Mouse (Mus musculus) G1E-ER4 (cell line): Measurements from ENCODE around the gene Nol9. TPM values are rescaled to one million over a fixed set of nuclear protein-coding genes. Genes with fewer than 3 reads are reported as not detected.

Source experiments
- GATA1 ChIP-seq: IDR thresholded peaks from one replicate; pipeline ENCODE4 v1.8.0; 2012; ENCODE audit warnings: low read length, inconsistent platforms
- polyA plus RNA-seq: library from polyadenylated mRNA; stranded (reverse); fragments of >175 nt; gene quantifications from 2 replicates; pipeline ENCODE4 v1.2.3, GENCODE M21; 2012

The Nol9 gene
- polyA plus RNA-seq, 1 experiment, result 93.4 TPM

DNA sequence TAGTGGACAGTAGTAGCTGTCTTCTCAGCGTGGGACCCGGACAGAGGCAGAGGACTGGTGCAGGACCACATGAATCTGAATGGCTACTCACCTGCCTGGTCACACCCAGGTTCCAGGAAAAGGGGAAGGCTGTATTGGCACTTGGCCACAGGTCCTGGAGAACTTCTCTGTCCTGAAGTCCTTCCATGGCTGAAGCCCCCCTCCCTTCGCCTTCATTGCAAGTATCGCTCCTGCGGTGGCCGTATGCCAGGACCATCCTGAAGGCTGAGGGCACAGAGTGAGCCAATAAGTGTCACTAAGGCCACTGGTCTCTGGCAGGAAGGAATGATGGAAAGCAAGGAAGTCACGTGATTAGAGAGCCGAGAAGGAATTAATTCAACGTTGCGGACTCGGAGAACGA, 55.1 kb downstream of the Nol9 start:
- no peak for TF ChIP-seq GATA1

DNA sequence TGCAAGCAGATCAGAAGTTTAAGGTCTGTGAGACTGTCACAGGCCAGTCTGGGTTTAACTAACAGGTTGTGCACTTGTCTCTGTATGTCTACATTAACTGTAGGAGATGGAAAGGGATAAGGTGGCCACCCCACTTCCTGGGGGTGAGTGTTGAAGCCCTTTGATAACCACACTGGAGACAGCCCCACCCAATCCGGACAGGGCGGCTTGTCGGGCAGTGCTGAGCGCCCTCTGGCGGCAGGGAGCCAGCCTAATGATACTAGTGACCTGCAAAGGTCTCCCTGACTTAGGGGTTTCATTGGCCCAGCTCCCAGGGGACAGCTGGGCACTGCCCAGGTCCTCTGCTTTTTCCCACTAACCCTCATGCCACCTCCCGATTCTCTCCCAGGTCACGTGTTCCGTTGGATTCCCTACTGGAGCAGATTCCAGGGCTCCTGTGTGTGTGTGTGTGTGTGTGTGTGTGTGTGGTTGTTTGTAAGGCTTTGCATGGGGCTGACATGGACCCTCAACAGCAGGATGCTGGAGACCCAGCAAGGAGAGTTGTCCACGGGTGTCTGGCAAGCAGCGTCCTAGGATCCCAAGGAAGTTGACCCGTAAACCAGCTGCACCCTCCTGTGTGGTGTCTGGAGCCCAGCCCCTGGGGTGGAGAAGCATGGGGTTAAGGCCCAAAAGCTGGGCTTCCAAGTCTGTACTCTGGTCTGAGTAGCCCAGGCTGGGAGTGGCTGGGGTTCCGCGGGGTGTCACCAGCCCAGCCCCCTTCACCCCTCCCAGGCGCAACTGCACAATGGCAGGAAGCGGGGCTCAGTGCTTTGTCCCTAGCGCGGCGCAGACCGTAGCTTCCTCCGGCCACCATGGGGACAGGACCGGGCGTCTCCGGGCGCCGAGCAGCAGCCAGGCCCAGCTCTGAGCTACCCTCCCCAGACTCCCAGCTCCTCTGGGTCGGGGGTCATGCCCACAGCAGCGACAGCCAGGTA, 57.1 kb downstream of the Nol9 start:
- peak; percentile 7 for TF ChIP-seq GATA1

DNA sequence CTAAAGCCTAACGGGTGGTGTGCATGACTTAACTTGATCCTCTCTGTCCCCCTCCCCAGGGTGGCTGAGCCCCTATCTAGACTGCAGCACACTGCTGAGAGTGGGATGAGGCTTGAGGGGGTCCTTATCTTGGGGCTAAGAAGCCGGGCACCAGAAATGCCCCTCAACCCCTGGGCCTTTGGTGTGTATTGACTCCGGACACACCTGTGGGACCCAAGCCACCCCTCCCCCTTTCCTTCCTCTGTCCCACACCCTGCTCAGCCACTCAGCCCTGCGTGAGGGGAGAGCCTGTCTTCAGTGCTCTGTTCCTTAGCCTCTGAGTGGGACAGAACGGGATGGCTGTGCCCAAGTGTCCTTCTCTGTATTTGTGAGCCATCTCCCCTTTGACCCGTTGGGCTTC, 57.8 kb downstream of the Nol9 start:
- TF ChIP-seq GATA1, result no peak

DNA sequence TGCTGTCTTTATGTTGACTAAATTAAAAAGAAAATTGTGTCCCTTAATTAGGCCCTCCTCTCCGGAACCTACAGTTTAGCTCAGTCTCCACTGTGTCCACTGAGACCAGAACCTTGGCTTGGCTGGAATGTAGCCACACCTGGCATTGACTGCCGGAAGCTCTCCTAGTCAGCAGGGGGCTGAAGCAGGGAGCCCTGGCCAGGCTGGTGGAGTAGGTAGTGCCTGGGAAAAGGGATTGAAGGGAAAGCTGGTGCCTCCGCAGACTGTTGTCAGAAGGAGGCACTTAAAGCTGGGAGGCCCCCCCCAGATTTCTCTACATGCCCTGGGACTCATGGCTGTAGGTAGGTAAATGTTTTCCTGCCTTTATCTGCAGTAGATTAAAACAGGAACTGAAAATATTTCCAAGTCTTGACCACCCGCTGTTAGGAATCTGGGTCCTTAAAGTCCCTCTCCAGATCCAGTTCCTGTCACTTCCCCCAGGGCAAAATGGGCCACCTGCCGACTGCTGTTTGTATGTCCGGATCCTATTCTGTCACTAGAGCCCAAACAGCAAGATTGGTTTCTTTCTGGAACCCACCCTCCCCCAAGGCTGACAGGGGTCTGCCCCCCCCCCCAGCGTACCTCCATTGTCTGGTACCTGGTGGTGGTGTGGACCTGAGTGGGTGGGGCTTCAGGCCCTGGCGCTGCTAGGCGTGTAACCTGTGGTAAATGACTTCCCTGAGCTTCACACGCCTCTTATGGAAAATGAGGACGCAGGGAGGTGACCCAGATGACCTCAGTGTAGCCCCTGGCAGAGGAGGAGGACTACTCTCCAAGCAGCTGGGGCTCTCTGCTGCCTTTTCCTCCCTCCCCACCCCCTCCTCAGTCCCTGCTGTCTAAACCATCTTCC, 59.0 kb downstream of the Nol9 start:
- TF ChIP-seq GATA1, result no peak

DNA sequence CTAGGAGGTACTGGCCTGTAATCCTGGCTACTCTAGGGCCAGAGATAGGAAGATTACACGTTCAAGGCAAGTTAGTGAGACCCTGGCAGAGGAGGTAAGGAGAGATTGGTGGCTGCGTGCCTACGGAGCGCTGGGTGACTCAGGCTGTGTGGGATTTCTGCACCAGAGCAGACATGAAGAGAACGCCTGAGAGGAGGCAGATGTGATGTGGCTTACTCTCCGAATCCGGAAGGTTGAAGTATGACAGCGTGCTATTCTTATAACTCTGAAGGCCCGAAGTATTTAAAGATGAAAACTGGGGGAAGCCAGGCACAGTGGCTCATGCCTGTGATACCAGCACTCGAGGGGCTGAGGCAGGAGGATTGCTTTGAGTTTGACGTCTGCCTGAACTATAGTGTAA, 61.4 kb downstream of the Nol9 start:
- TF ChIP-seq GATA1, result no peak

DNA sequence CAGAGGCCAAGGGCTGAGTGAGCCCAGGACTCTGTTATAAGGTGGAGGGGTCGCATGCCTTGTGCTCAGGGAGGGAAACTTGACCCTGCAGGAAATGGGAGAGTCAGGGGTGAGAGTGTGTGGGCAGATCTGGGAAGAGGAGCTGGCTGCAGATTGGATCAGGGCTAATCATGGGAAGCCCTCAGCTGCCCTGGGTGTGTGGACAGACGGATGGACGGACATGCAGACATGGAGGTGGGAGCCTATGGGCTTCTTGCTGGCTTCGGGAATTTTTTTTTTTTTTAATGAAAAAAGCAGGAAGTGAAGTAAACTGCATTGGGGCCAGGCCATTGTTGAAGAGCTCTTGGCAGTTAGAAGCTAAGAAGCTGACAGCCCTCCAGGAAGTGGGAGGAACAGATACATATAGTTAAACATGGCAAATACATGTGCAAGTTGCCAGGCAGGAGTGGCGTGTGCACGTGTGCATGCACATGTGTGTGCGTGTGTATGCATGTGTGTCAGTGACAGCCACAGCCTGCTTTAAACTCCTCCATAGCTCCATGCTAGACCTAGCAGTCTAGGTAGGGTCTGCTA, 62.0 kb downstream of the Nol9 start:
- no peak for TF ChIP-seq GATA1

DNA sequence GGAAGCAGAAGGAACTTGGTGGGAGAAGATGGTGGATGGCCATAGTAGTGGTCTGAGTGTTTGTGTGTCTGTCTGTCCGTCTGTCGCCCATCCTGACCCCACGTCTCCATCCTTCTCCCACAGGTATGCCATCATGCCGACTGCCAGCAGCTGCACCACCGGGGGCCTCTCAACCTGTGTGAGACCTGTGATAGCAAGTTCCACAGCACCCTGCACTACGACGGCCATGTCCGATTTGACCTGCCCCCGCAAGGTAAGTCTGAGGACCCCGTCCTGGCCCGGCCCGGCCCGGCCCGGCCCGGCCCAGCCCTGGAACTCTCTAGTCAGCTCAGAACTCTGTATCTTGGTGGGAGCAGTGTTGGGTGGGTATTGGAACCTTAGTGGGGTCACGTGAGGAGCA, 62.8 kb downstream of the Nol9 start:
- TF ChIP-seq GATA1, result no peak

DNA sequence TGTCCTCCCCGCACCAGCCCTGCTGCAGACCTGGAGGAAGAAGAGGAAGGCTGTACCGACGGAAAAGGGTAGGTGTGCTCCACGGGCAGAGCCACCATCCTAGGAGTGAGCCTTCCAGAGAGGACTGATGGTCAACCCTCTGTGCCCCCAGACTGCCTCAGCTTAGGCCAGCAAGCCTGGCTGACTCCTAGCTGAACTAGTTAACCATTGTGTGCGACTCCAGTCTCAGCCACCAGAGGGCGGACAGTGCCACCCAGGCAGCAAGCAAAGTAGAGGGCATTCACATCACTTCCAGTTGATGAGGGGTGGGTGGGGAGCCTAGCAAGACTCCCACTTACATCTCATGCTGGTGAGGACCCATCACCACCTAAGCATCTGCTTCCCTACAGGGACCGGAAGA, 63.9 kb downstream of the Nol9 start:
- TF ChIP-seq GATA1, result no peak

DNA sequence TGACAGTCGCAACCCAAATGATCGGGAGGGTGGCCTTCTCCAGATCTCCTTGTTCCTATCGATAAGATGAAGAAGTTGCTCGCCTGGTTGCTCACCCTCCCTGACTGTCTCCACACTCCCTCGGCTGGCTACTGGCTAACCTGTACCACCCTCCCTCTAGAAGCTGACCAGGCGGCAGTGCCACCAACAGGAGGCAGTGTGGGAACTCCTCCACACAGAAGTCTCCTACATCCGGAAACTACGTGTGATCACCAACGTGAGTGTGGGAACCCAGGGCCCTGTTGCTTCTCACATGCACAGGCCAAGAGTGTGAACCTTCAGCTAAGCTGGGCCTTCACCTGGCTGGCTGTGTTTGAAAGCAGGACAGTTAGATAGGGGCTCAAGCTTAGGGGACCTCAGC, 67.6 kb downstream of the Nol9 start:
- no peak for TF ChIP-seq GATA1

DNA sequence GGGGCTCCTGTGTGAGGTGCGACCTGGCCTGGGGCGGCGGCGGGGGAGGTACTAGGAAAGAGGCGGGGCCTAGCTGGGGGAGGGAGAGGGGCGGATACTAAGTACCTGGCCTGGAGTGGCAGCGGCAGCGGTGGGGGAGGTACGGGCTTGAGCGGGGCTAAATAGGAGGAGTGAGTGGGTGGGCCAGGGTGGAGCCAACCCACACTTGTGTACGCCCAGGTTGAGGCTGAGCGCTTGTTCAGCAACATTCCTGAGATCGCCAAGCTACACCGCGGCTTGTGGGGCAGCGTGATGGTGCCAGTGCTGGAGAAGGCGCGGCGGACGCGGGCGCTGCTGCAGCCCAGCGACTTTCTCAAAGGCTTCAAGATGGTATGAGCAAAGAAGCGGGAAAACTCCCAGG, 68.4 kb downstream of the Nol9 start:
- no peak for TF ChIP-seq GATA1

DNA sequence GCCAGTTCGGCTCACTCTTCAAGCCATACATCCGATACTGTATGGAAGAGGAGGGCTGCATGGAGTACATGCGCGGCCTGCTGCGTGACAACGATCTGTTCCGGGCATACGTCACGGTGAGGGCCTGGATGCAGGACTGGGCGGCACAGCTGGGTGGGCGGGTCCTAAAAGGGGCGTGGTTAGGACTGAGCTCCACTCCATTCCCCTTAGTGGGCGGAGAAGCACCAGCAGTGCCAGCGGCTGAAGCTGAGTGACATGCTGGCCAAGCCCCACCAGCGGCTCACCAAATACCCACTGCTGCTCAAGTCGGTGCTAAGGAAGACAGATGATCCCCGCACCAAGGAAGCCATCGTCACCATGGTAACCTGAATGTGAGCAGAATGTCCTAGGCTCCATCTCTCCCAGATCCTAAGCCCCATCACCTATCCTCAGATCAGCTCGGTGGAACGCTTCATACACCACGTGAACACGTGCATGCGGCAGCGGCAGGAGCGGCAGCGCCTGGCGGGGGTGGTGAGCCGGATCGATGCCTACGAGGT, 68.9 kb downstream of the Nol9 start:
- TF ChIP-seq GATA1, result no peak

DNA sequence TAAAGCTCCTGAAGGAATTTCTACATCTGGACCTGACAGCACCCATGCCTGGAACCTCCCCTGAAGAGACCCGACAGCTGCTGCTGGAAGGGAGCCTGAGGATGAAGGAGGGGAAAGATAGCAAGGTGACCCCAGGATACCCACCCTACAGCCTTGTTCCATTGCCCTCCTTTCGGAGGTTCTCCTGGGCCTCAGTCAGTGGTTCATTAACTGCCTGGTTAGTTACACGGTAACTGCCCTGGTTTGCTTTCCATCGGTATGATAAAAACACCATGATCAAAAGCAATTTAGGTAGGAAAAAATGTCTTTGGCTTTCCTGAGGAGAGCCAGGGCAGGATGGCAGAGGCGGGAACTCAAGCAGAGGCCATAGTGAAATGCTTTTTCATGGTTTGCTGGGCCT, 69.6 kb downstream of the Nol9 start:
- TF ChIP-seq GATA1, result no peak

DNA sequence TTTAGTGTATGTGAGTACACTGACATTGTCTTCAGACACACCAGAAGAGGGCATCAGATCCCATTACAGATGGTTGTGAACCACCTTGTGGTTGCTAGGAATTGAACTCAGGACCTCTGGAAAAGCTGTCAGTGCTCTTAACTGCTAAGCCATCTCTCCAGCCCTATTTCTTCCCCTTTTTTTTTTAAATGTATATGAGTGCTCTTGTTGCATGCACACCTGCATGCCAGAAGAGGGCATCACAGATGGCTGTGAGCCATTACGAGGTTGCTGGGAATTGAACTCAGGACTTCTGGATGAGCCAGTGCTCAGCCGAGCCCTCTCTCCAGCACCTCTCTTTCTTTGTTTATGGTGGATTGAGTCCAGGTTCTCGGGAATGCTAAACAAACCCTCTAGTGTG, 70.4 kb downstream of the Nol9 start:
- TF ChIP-seq GATA1, result no peak

DNA sequence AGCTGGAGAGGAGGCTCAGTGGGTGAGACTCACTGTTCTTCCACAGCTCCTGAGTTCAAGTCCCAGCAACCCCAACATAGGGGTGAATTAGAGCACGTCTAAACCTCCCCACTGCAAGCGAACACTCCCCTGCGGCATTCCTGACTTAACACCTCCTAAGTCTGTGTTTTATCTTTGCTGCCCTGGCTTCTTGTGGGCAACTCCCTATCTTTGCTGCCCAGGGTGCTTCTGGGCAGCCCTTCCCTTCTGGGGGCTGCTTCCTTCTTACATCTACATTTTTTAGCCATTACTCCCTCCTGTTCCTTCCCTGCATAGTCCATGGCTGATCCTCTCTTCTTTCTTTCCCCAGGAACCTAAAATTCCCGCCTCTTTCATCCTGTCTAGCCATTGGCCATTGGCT, 71.6 kb downstream of the Nol9 start:
- TF ChIP-seq GATA1, result no peak

Other genes starting within 250 kb of the Nol9 start
- gene Camta1, start 177.4 kb upstream of the Nol9 start, polyA plus RNA-seq, result 15.8 and 19.2 TPM in 2 replicates
- gene Dnajc11, start 105.6 kb upstream of the Nol9 start, polyA plus RNA-seq, result 30.1 and 88.7 TPM in 2 replicates
- gene Thap3, start 50.3 kb upstream of the Nol9 start, polyA plus RNA-seq, result 8.9 TPM in 2 replicates
- gene Phf13, start 43.1 kb upstream of the Nol9 start, polyA plus RNA-seq, result 3.7 and 4.1 TPM in 2 replicates
- gene Klhl21, start 30.5 kb upstream of the Nol9 start, polyA plus RNA-seq, result 10.4 and 12.4 TPM in 2 replicates
- gene Zbtb48, start 11.7 kb upstream of the Nol9 start, polyA plus RNA-seq, result 10.0 and 12.6 TPM in 2 replicates
- gene Tas1r1, start 753 bp upstream of the Nol9 start, polyA plus RNA-seq, result 0.03 TPM in 1 of 2 replicates, not detected in the other
- gene Plekhg5, start 33.2 kb downstream of the Nol9 start, polyA plus RNA-seq, result 24.4 and 28.5 TPM in 2 replicates
- gene Tnfrsf25, start 76.6 kb downstream of the Nol9 start, polyA plus RNA-seq, result 0.15 and 0.27 TPM in 2 replicates
- 72.2 and 97.9 TPM in 2 replicates for gene Espn, start 113.0 kb downstream of the Nol9 start, polyA plus RNA-seq
- 0.14 and 0.15 TPM in 2 replicates for gene Hes2, start 119.5 kb downstream of the Nol9 start, polyA plus RNA-seq
- gene Acot7, start 138.8 kb downstream of the Nol9 start, polyA plus RNA-seq, result 28.6 and 39.4 TPM in 2 replicates
- gene Gpr153, start 234.9 kb downstream of the Nol9 start, polyA plus RNA-seq, result 0.11 and 0.15 TPM in 2 replicates